Mouse (Mus musculus): Measurements from ENCODE around the gene Gm13278.
"Not testable (repeated sequence)": the region's sequence is repeated elsewhere in the genome, so short reads cannot be mapped to it uniquely, and the experiment has no call there.

Gm13278 gene

DNA sequence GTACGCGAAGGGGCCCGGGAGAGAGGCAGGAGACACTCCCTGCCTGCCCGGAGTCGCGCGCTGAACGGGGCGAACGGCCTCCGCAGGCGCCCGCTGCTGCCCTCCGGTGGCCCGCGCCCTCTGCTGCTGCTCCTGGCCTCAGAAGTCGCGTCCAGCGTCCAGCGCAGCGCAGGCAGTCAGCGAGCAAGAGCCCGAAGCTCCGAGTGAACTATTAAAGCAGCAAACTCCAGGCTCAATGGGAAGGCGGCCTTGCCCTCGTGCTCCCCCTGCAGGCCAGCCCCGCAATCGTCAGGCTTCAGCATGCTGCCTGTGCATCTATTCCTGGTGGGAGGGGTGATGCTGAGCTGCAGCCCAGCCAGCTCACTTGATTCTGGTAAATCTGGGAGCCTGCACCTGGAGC lies at the start of gene Gm13278:
Gene Gm13278, plus strand, starts transcription at position 301 of the 400 bp plus-strand sequence.
- not testable (repeated sequence) for DNase-seq (ENCODE audit: low spot score in 2 of 2)

DNA sequence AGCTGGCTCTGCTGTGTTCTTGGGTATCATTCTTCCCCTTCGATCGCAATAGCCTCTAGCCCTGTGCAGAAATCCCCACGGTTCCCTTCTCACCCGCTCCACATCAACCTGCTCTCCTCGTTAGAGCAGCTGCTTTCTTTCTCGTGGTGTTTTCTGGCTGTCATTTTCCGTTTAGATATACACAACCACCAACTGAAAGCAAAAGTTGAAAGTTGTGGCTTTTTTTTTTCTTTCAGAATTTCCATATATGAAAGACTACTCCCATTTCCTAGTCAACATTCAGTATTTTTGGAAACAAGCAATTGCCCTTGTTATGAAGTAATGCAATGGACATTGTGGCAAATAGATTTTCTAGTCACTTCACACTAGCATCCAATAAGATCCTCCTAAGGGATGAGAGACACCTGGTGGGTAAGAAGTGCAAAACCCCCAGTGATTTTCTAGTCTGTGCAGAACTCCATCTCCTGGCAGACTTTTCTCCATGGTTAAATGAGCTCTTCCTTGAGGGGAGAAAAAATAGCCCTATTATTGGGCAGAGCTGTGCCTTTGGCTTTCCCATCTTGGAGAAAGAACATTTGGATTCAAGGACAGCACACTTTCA lies 48.5 kb upstream of the Gm13278 start:
- DNase-seq (ENCODE audit: low spot score in 2 of 2) = no peak

DNA sequence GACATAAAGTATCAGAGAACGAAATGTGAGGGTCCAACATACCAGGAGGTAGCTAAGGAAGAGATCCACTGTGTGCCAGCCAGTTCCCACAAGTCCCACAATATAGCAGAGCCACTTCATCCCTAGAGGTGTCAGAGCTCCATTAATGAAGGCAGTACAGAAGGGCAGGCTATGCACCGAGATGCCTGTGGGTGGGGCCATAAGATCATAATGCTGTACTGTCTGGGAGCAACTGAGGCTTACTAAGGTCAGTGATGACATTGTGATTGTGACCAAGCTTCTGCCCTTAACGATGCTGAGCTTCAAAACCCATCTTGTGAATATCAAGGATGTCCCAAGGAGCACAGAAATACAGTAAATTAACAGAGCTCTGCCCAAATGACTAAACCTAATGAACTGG lies 47.1 kb upstream of the Gm13278 start:
- no peak for DNase-seq (ENCODE audit: low spot score in 2 of 2)

- no peak for DNase-seq (ENCODE audit: low spot score in 2 of 2)
Observed at GRCm38 (mm10) chr4:88749926-88750325, 41.4 kb upstream of the Gm13278 start.

GRCm38 (mm10) chr4:88754818-88755340 lies 36.5 kb upstream of the Gm13278 start, which contains the start of gene Gm13271:
Gene Gm13271 (plus strand): TSS chr4:88754868.
- DNase-seq (ENCODE audit: low spot score in 2 of 2) = peak; percentile 58 to 74

- not testable (repeated sequence) for DNase-seq (ENCODE audit: low spot score in 2 of 2)
Observed at GRCm38 (mm10) chr4:88756581-88757513, 34.5 kb upstream of the Gm13278 start.

GRCm38 (mm10) chr4:88757628-88758031 lies 33.7 kb upstream of the Gm13278 start:
- peak; percentile 83 to 88 for DNase-seq (ENCODE audit: low spot score in 2 of 2)

GRCm38 (mm10) chr4:88758751-88759150 lies 32.6 kb upstream of the Gm13278 start:
- DNase-seq (ENCODE audit: low spot score in 2 of 2) = not testable (repeated sequence)

GRCm38 (mm10) chr4:88759610-88760268 lies 31.6 kb upstream of the Gm13278 start, which contains the start of gene Gm13283:
Gene Gm13283 (plus strand): TSS chr4:88760119.
- peak; percentile 24 to 39 for DNase-seq (ENCODE audit: low spot score in 2 of 2)

GRCm38 (mm10) chr4:88760431-88760830 lies 30.9 kb upstream of the Gm13278 start:
- DNase-seq (ENCODE audit: low spot score in 2 of 2) = peak; percentile 44 to 63

- DNase-seq (ENCODE audit: low spot score in 2 of 2) = peak; percentile 72 to 73
Observed at GRCm38 (mm10) chr4:88761776-88762175, 29.6 kb upstream of the Gm13278 start.

DNA sequence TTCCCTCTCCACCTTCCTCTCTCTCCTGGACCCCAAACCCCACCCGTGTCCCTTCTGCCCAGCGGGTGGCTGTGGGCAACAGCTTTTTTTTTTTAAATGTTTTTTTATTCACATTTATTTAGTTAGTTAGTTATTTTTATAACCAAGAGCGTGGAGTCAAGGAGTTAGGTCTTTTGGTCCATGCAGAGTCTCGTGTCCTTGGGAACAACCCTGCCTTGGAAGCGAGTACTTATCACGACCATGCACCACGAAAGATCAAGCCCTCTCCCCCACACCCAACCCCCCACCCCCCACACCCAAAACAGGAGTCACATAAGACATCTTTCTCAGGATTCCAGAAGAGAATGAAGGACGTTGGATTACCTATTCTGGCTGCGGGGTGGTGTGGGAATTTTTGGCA lies 29.0 kb upstream of the Gm13278 start:
- not testable (repeated sequence) for DNase-seq (ENCODE audit: low spot score in 2 of 2)

DNA sequence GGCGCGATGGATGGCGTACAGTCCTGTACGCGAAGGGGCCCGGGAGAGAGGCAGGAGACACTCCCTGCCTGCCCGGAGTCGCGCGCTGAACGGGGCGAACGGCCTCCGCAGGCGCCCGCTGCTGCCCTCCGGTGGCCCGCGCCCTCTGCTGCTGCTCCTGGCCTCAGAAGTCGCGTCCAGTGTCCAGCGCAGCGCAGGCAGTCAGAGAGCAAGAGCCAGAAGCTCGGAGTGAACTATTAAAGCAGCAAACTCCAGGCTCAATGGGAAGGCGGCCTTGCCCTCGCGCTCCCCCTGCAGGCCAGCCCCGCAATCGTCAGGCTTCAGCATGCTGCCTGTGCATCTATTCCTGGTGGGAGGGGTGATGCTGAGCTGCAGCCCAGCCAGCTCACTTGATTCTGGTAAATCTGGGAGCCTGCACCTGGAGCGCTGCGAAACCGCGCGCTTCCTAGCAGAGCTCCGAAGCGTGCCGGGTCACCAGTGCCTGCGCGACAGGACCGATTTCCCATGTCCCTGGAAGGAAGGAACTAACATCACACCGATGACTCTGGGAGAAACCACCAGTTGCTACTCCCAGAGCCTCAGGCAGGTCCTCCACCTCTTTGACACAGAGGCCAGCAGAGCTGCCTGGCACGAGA lies 27.8 kb upstream of the Gm13278 start:
- peak; percentile 12 to 27 for DNase-seq (ENCODE audit: low spot score in 2 of 2)

DNA sequence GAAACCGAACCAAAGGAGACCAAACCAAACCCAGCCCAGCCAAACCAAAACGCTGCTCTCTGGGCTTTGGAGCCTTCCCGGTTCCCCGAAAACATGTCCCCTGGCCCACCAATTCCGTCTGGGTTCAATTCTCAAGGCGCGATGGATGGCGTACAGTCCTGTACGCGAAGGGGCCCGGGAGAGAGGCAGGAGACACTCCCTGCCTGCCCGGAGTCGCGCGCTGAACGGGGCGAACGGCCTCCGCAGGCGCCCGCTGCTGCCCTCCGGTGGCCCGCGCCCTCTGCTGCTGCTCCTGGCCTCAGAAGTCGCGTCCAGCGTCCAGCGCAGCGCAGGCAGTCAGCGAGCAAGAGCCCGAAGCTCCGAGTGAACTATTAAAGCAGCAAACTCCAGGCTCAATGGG lies 17.8 kb upstream of the Gm13278 start, which contains the start of gene Gm13290:
Gene Gm13290, plus strand, starts transcription at position 301 of the 400 bp plus-strand sequence.
- not testable (repeated sequence) for DNase-seq (ENCODE audit: low spot score in 2 of 2)

GRCm38 (mm10) chr4:88776622-88777021 lies 14.7 kb upstream of the Gm13278 start, which contains the start of gene Gm13289:
Gene Gm13289 (plus strand): TSS chr4:88776922.
- DNase-seq (ENCODE audit: low spot score in 2 of 2) = not testable (repeated sequence)

DNA sequence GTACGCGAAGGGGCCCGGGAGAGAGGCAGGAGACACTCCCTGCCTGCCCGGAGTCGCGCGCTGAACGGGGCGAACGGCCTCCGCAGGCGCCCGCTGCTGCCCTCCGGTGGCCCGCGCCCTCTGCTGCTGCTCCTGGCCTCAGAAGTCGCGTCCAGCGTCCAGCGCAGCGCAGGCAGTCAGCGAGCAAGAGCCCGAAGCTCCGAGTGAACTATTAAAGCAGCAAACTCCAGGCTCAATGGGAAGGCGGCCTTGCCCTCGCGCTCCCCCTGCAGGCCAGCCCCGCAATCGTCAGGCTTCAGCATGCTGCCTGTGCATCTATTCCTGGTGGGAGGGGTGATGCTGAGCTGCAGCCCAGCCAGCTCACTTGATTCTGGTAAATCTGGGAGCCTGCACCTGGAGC lies 11.8 kb upstream of the Gm13278 start, which contains the start of gene Gm13272:
Gene Gm13272, plus strand, starts transcription at position 301 of the 400 bp plus-strand sequence.
- not testable (repeated sequence) for DNase-seq (ENCODE audit: low spot score in 2 of 2)

DNA sequence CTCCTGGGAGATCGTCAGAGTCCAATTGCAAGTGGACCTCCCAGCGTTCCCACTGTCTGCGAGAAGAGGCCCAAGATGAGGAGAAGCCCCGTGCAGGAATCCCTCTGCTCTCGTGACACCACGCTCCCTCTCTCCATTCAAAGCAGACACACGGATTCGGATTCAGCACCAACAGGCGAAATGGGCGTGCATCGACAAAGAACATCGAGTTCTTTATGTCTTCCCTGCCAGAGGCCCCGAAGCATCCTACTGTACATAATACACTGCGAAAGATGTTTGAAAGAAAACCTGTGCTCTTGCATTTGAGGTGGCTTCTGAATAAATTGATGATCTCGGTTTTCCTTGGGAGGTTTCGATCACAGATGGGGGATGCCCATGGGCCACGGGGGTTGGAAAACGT lies 11.0 kb upstream of the Gm13278 start:
- not testable (repeated sequence) for DNase-seq (ENCODE audit: low spot score in 2 of 2)

DNA sequence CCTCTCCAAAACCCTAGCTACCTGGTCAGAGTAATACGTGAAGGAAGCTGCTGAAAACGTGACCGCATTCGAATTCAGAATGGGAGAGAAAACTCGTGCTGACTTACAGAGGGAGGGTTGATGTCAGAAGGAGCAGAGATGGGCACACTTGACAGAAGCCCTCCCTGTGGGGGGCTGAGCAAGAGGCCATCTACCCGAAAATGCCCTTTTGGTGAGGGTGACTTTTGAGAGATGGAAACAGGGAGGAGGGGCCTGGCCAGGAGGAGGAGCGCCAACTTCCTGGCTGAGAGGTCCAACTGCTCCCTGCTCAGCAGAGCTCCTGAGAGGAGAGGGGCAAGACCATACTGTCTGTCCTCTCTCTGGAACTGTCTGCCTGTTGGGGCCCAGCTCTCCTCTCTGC lies 9.5 kb upstream of the Gm13278 start, which contains the start of gene Ifnz:
Gene Ifnz, plus strand, starts transcription at position 301 of the 400 bp plus-strand sequence.
- DNase-seq (ENCODE audit: low spot score in 2 of 2) = not testable (repeated sequence)

GRCm38 (mm10) chr4:88782335-88782734 lies 9.0 kb upstream of the Gm13278 start:
- DNase-seq (ENCODE audit: low spot score in 2 of 2) = not testable (repeated sequence)

GRCm38 (mm10) chr4:88785409-88785808 lies 5.9 kb upstream of the Gm13278 start, which contains the start of gene Gm13276:
Gene Gm13276 (plus strand): TSS chr4:88785709.
- DNase-seq (ENCODE audit: low spot score in 2 of 2) = not testable (repeated sequence)

GRCm38 (mm10) chr4:88788402-88788801 lies 2.9 kb upstream of the Gm13278 start, which contains the start of gene Gm13277:
Gene Gm13277 (plus strand): TSS chr4:88788632.
- peak; percentile 17 to 69 for DNase-seq (ENCODE audit: low spot score in 2 of 2)
